ENCODE assay signal across 8 mouse cellular contexts in genomic region chr4:154393196-154394122, GRCm38 (mm10). TPM values are rescaled to one million over a fixed set of nuclear protein-coding genes. Genes with fewer than 3 reads are reported as not detected.
DNase-seq lines count a peak whose midpoint lies in the region; ATAC-seq and TF ChIP-seq lines count a peak whose summit lies in the region.

No protein-coding gene starts in this region.

- H3K9me3 ChIP-seq in kidney, embryonic 16.5 days (ENCODE audit: low read length) = no peaks in the 10 kb centered on the region

- H3K36me3 ChIP-seq in kidney, embryonic 16.5 days (ENCODE audit: insufficient read depth, low read length) = no peaks in the 10 kb centered on the region

- H3K27me3 ChIP-seq in kidney, embryonic 16.5 days (ENCODE audit: insufficient read depth, low read length) = peaks cover 4% of the 10 kb centered on the region; the same call in 1 of the 2 replicates

- no peak overlapping the region for H3K27ac ChIP-seq in kidney, embryonic 16.5 days (ENCODE audit: low read length)

- TF ChIP-seq POLR2A in brain, embryonic 14.5 days (IDR thresholded peaks at IDR 0.05; ENCODE audit: borderline replicate concordance, extremely low read depth, insufficient read depth, insufficient read length, poor library complexity, severe bottlenecking) = no peak

- no peak for ATAC-seq in kidney, embryonic 16.5 days (ENCODE audit: low FRiP score, low TSS enrichment)
- no peak for ATAC-seq in megakaryocyte, adult 5-6 weeks (ENCODE audit: poor library complexity, severe bottlenecking)

- WGBS in kidney, embryonic 16.5 days = 17% methylated on average over 18 of the region's 18 CpGs

- peak; percentile 66 for TF ChIP-seq CTCF in brain, embryonic 14.5 days (IDR thresholded peaks at IDR 0.05; ENCODE audit: borderline replicate concordance, extremely low read depth, insufficient read depth, insufficient read length)

- no peak overlapping the region for H3K4me3 ChIP-seq in kidney, embryonic 16.5 days (ENCODE audit: low read length)

- peaks cover 36% of the 10 kb centered on the region for H3K4me1 ChIP-seq in kidney, embryonic 16.5 days (ENCODE audit: insufficient read depth, low read length)

- peak; percentile 23 for DNase-seq in kidney, postnatal 14 days
- DNase-seq in brain, embryonic 14.5 days (ENCODE audit: low read depth) = peak; percentile 55
- DNase-seq in heart, adult 9 months (ENCODE audit: low spot score in 2 of 2) = peak; percentile 22 to 59
- peak; percentile 69 to 75 for DNase-seq in layer of hippocampus, postnatal 10 days (ENCODE audit: low spot score in 2 of 2)
- DNase-seq in lung, postnatal 25 days (ENCODE audit: low spot score) = peak; percentile 50
- no peak for DNase-seq in Muller cell, postnatal 12 days (ENCODE audit: inconsistent ontology term)

- H3K4me2 ChIP-seq in kidney, embryonic 16.5 days (replicated peaks; ENCODE audit: low read depth, low read length) = no peak overlapping the region

- no peak overlapping the region for H3K9ac ChIP-seq in kidney, embryonic 16.5 days (replicated peaks; ENCODE audit: low read length)

RNA-seq across cellular contexts. Expression of gene B230104I21Rik, which starts 57.5 kb away (rescaled TPM):
- polyA plus RNA-seq in kidney, embryonic 16.5 days (2015; fragmentation: Nextera tagmentation; extraction: Ambion mirVana) = 0.37 TPM in 1 of 2 replicates, not detected in the other
- not detected in 2 replicates for polyA plus RNA-seq in brain, embryonic 14.5 days (2012; rRNA removed)
- total RNA-seq in layer of hippocampus, postnatal 10 days (2021) = under 1 TPM in 1 of 2 experiments, not detected in 1; 0.40 TPM
- not detected in 2 replicates for total RNA-seq in megakaryocyte, adult 5-6 weeks (2015)
- not detected in 2 replicates for total RNA-seq in megakaryocyte, adult 5-6 weeks (2017)
